In the genomic region with DNA sequence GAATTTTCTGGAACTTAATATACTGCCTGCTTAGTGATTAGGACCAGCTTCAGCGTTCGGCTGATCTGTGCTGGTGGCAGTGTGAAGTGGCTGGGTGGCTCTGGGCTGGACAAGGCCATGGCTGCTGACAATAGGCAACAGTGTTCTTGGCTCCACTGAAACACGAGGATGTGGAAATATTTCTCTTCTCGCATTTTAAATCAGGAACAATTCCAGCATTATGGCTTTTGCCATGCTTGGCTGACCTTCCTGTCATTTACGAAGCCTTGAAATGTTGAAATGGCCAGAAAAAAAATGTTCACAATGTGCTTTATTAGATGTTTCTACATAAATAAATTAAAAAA, we compare ENCODE assay signal across 20 mouse cellular contexts. TPM values are rescaled to one million over a fixed set of nuclear protein-coding genes. Genes with fewer than 3 reads are reported as not detected.
DNase-seq lines count a peak whose midpoint lies in the region; ATAC-seq and TF ChIP-seq lines count a peak whose summit lies in the region.
"Had no signal": no experiment of that assay in that cellular context is flagged by ENCODE, and none has a peak within 500 bp of the region (broad histone marks: within the 10 kb centered on the region; RNA-seq: fewer than 3 reads in every experiment).

No protein-coding gene starts in this region.

- H3K9ac ChIP-seq in lung, embryonic 16.5 days (ENCODE audit: low read length) = no peak overlapping the region
- H3K9ac ChIP-seq: forebrain, embryonic 13.5 days; forebrain, postnatal 0 days; heart, embryonic 13.5 days; hindbrain, embryonic 15.5 days had no signal

- peak; percentile 51; the same call in 1 of the 2 replicates for ATAC-seq in lung, embryonic 16.5 days (ENCODE audit: low read depth)
- ATAC-seq: forebrain, embryonic 13.5 days; forebrain, postnatal 0 days; intestine, embryonic 16.5 days had no signal

- H3K27me3 ChIP-seq in lung, embryonic 16.5 days (ENCODE audit: control insufficient read depth, insufficient read depth, low read depth, low read length) = no peaks in the 10 kb centered on the region
- H3K27me3 ChIP-seq: forebrain, embryonic 13.5 days; heart, embryonic 13.5 days; hindbrain, embryonic 15.5 days had no signal

- H3K9me3 ChIP-seq in lung, embryonic 16.5 days (ENCODE audit: control insufficient read depth, low read length) = no peaks in the 10 kb centered on the region
- H3K9me3 ChIP-seq: embryonic facial prominence, embryonic 10.5 days; forebrain, embryonic 13.5 days; heart, embryonic 13.5 days; hindbrain, embryonic 15.5 days had no signal

- peak overlapping the region; percentile 52; the same call in 1 of the 2 replicates for H3K27ac ChIP-seq in layer of hippocampus, adult 2 months
- no peak overlapping the region for H3K27ac ChIP-seq in lung, embryonic 16.5 days (ENCODE audit: low read length)
- peak overlapping the region; percentile 15; the same call in 1 of the 2 replicates for H3K27ac ChIP-seq in bone marrow, adult 2 months (ENCODE audit: control insufficient read depth, insufficient read depth, low read depth, low read length, poor library complexity)
- H3K27ac ChIP-seq in cortical plate, adult 2 months (ENCODE audit: insufficient read depth, low read length) = 0 out of 2 replicates have a peak overlapping the region, but pooled peaks have one; percentile 37
- H3K27ac ChIP-seq: embryonic facial prominence, embryonic 10.5 days; forebrain, embryonic 13.5 days; heart, embryonic 13.5 days; hindbrain, embryonic 15.5 days had no signal

- no peak for TF ChIP-seq CTCF in layer of hippocampus, adult 2 months (conservative IDR thresholded peaks at IDR 0.05)
- TF ChIP-seq CTCF in bone marrow, adult 2 months (IDR thresholded peaks at IDR 0.05; ENCODE audit: control insufficient read depth, insufficient read depth, low read length) = no peak
- TF ChIP-seq CTCF in cortical plate, adult 2 months (IDR thresholded peaks at IDR 0.05; ENCODE audit: extremely low read depth, insufficient read depth, low read length) = no peak

- no peak overlapping the region for H3K4me2 ChIP-seq in lung, embryonic 16.5 days (ENCODE audit: low read depth, low read length)
- H3K4me2 ChIP-seq: forebrain, embryonic 13.5 days; heart, embryonic 13.5 days; hindbrain, embryonic 15.5 days had no signal

- 54% methylated on average over 5 of the region's 5 CpGs for WGBS in lung, embryonic 16.5 days
- 60% methylated on average over 5 of the region's 5 CpGs for WGBS in bone marrow, adult 2 months

- no peak for DNase-seq in layer of hippocampus, adult 2 months (ENCODE audit: low spot score in 2 of 2)
- DNase-seq in layer of hippocampus, postnatal 14 days (ENCODE audit: low spot score in 2 of 2) = no peak
- no peak for DNase-seq in lung, postnatal 36 days
- no peak for DNase-seq in spleen, postnatal 10 days (ENCODE audit: low spot score in 2 of 2)
- DNase-seq: cerebellum, adult 18-20 months; cerebellum, adult 9-11 months; cerebellum, postnatal 36 days; forebrain, postnatal 0 days; gastrocnemius, adult 2 months; gastrocnemius, postnatal 25 days; heart, adult 11 months; heart, postnatal 36 days had no signal

- peaks cover 12% of the 10 kb centered on the region; the same call in 1 of the 2 replicates for H3K4me1 ChIP-seq in lung, embryonic 16.5 days (replicated peaks; ENCODE audit: control insufficient read depth, insufficient read depth, low read length)
- peaks cover 6% of the 10 kb centered on the region; the same call in 1 of the 2 replicates for H3K4me1 ChIP-seq in bone marrow, adult 2 months (ENCODE audit: control insufficient read depth, insufficient read depth, low read length)
- H3K4me1 ChIP-seq in cortical plate, adult 2 months (ENCODE audit: control insufficient read depth, insufficient read depth, low read length) = peaks cover 12% of the 10 kb centered on the region
- H3K4me1 ChIP-seq: forebrain, embryonic 13.5 days; hindbrain, embryonic 15.5 days had no signal

- no peaks in the 10 kb centered on the region for H3K36me3 ChIP-seq in lung, embryonic 16.5 days (ENCODE audit: control insufficient read depth, insufficient read depth, low read length)
- H3K36me3 ChIP-seq: embryonic facial prominence, embryonic 10.5 days; heart, embryonic 13.5 days; hindbrain, embryonic 15.5 days had no signal

- no peak for TF ChIP-seq POLR2A in bone marrow, adult 2 months (IDR thresholded peaks at IDR 0.05; ENCODE audit: borderline replicate concordance, control insufficient read depth, low read depth, low read length)
- no peak for TF ChIP-seq POLR2A in cortical plate, adult 2 months (IDR thresholded peaks at IDR 0.05; ENCODE audit: extremely low read depth, insufficient read depth, low read length)

- no peak overlapping the region for H3K4me3 ChIP-seq in layer of hippocampus, adult 2 months
- no peak overlapping the region for H3K4me3 ChIP-seq in lung, embryonic 16.5 days (ENCODE audit: low read length)
- no peak overlapping the region for H3K4me3 ChIP-seq in bone marrow, adult 2 months (replicated peaks; ENCODE audit: control insufficient read depth, low read depth, low read length)
- no peak overlapping the region for H3K4me3 ChIP-seq in cortical plate, adult 2 months (ENCODE audit: insufficient read depth, low read length)
- H3K4me3 ChIP-seq: embryonic facial prominence, embryonic 10.5 days; forebrain, embryonic 13.5 days; gastrocnemius, adult 2 months; heart, embryonic 13.5 days; hindbrain, embryonic 15.5 days had no signal

RNA-seq across cellular contexts. Expression of a gene that starts 32.7 kb away (rescaled TPM):
- 10 to 100 TPM; 75.7 to 83.3 TPM for total RNA-seq in layer of hippocampus, adult 2 months (2021)
- total RNA-seq in layer of hippocampus, postnatal 14 days (2021) = 10 to 100 TPM; 37.4 to 40.6 TPM
- polyA plus RNA-seq in lung, embryonic 16.5 days (2015; fragmentation: Nextera tagmentation; extraction: Ambion mirVana) = 12.9 and 15.1 TPM in 2 replicates
- 5.2 and 10.4 TPM in 2 replicates for polyA plus RNA-seq in bone marrow, adult 2 months (2011; ENCODE audit: insufficient read depth, insufficient read length, low replicate concordance, missing spikeins)
- 27.8 and 29.8 TPM in 2 replicates for polyA plus RNA-seq in cortical plate, adult 2 months (2012; rRNA removed)
